Mouse (Mus musculus): ENCODE measurements around the gene Armc9. TPM values are rescaled to one million over a fixed set of nuclear protein-coding genes. Genes with fewer than 3 reads are reported as not detected.

The Armc9 gene
- polyA plus RNA-seq, 3 experiments from 2014 or later = 4.1 to 12.9 (median 9.0) TPM

GRCm38 (mm10) chr1:86229184-86229829 is 74.7 kb downstream of the Armc9 start:
- ATAC-seq = peak; percentile 25

- ATAC-seq = no peak
These were observed 78.1 kb downstream of the Armc9 start for GRCm38 (mm10) chr1:86232631-86233030.

- no peak for ATAC-seq
These were observed 79.2 kb downstream of the Armc9 start for GRCm38 (mm10) chr1:86233808-86234207.

GRCm38 (mm10) chr1:86235118-86235517 is 80.5 kb downstream of the Armc9 start:
- no peak for ATAC-seq

- no peak for ATAC-seq
These were observed 81.9 kb downstream of the Armc9 start for GRCm38 (mm10) chr1:86236442-86236841.

- ATAC-seq = no peak
These were observed 84.4 kb downstream of the Armc9 start for GRCm38 (mm10) chr1:86239010-86239409.

GRCm38 (mm10) chr1:86239871-86240270 is 85.3 kb downstream of the Armc9 start:
- ATAC-seq = no peak

- no peak for ATAC-seq
These were observed 86.4 kb downstream of the Armc9 start for GRCm38 (mm10) chr1:86240959-86241358.

GRCm38 (mm10) chr1:86243490-86243889 is 88.9 kb downstream of the Armc9 start:
- no peak for ATAC-seq

GRCm38 (mm10) chr1:86245301-86246085 is 90.9 kb downstream of the Armc9 start:
- no peak for ATAC-seq

- no peak for ATAC-seq
These were observed 98.8 kb downstream of the Armc9 start for GRCm38 (mm10) chr1:86253410-86253809.

- no peak for ATAC-seq
These were observed 101.7 kb downstream of the Armc9 start for GRCm38 (mm10) chr1:86256311-86256710.

GRCm38 (mm10) chr1:86257228-86257627 is 102.6 kb downstream of the Armc9 start:
- ATAC-seq = no peak

- no peak for ATAC-seq
These were observed 103.7 kb downstream of the Armc9 start for GRCm38 (mm10) chr1:86258171-86258824.

- ATAC-seq = no peak
These were observed 109.2 kb downstream of the Armc9 start for GRCm38 (mm10) chr1:86263564-86264339.

GRCm38 (mm10) chr1:86265060-86265459 is 110.5 kb downstream of the Armc9 start:
- peak; percentile 80 for ATAC-seq

GRCm38 (mm10) chr1:86268492-86269189 is 114.1 kb downstream of the Armc9 start:
- no peak for ATAC-seq

GRCm38 (mm10) chr1:86269190-86269508 is 114.6 kb downstream of the Armc9 start:
- ATAC-seq = no peak

GRCm38 (mm10) chr1:86271707-86272106 is 117.1 kb downstream of the Armc9 start:
- ATAC-seq = no peak

- ATAC-seq = no peak
These were observed 122.5 kb downstream of the Armc9 start for GRCm38 (mm10) chr1:86277055-86277454.

- ATAC-seq = no peak
These were observed 127.4 kb downstream of the Armc9 start for GRCm38 (mm10) chr1:86281781-86282536.

- no peak for ATAC-seq
These were observed 129.5 kb downstream of the Armc9 start for GRCm38 (mm10) chr1:86284101-86284500.

Data from inflammation-experienced regulatory T-cells, adult 6 months (primary cell).